Mouse (Mus musculus) spleen, adult 2 months (tissue): ENCODE data around the gene Det1. TPM values are rescaled to one million over a fixed set of nuclear protein-coding genes. Genes with fewer than 3 reads are reported as not detected.

Source experiments
- DNase-seq, 2 experiments: peaks; one replicate each; pipeline versions ENCODE4 v3.0.0 to v3.0.0-alpha.2; 2012 to 2021; ENCODE audit warnings: low spot score in 2 of 2, low read depth in 1 of 2
- H3K27ac ChIP-seq: fragments of 200-500 bp; 2 replicates; pipeline ENCODE4 v1.5.1; 2012; ENCODE audit warnings: low read length, inconsistent platforms; ENCODE audit not compliant: insufficient read depth
- H3K27me3 ChIP-seq: fragments of 200-500 bp; 2 replicates; pipeline ENCODE4 v1.6.1; 2012; ENCODE audit warnings: mild to moderate bottlenecking, moderate library complexity, low read length, inconsistent platforms; ENCODE audit not compliant: control insufficient read depth, insufficient read depth
- H3K36me3 ChIP-seq: fragments of 200-500 bp; 2 replicates; pipeline ENCODE4 v1.6.1; 2012; ENCODE audit warnings: mild to moderate bottlenecking, low read length, inconsistent platforms; ENCODE audit not compliant: control insufficient read depth, insufficient read depth
- H3K4me1 ChIP-seq: fragments of 200-500 bp; 2 replicates; pipeline ENCODE4 v1.6.1; 2011; ENCODE audit warnings: inconsistent platforms; ENCODE audit not compliant: control insufficient read depth, insufficient read depth, insufficient read length
- H3K4me3 ChIP-seq: fragments of 200-500 bp; 2 replicates; pipeline ENCODE4 v1.5.1; 2011; ENCODE audit warnings: mild to moderate bottlenecking, inconsistent platforms; ENCODE audit not compliant: insufficient read depth, insufficient read length; ENCODE audit errors: extremely low read depth
- CTCF ChIP-seq: fragments of 200-500 bp; IDR thresholded peaks from 2 replicates; pipeline ENCODE4 v1.5.1; 2011; ENCODE audit warnings: mild to moderate bottlenecking, inconsistent platforms; ENCODE audit not compliant: insufficient read depth, insufficient read length, insufficient replicate concordance; ENCODE audit errors: extremely low read depth
- POLR2A ChIP-seq: fragments of 200-500 bp; IDR thresholded peaks from 2 replicates; pipeline ENCODE4 v1.6.1; 2011; ENCODE audit warnings: low read depth, low read length, inconsistent platforms
- WGBS: fragments of 180-500 bp; shearing (Covaris S2); methylation state at CpG from one replicate; pipeline ENCODE4 v1.1.7; 2018; 5-methylcytosine and 5-hydroxymethylcytosine counted together
- polyA plus RNA-seq: library from polyadenylated mRNA; depleted of rRNA; stranded (reverse); fragments of >200 nt; gene quantifications from 2 replicates; pipeline ENCODE4 v1.2.3, GENCODE M21; 2012

The Det1 gene
- polyA plus RNA-seq, 1 experiment: 16.1 TPM

- Histone ChIP-seq H3K36me3 (peaks cover 8% of the 10 kb centered on the region), H3K27me3 (no peaks in the 10 kb centered on the region), H3K4me1 (no peaks in the 10 kb centered on the region), H3K4me3 (no peak overlapping the region), H3K27ac (no peak overlapping the region)
- WGBS: 83% methylated on average over 12 of the region's 12 CpGs
- DNase-seq: no peak
- TF ChIP-seq POLR2A: no peak
- no peak for TF ChIP-seq CTCF
These were observed 28.7 kb downstream of the Det1 start for GRCm38 (mm10) chr7:78818336-78818735.

- no peak for TF ChIP-seq POLR2A
- no peak for TF ChIP-seq CTCF
- H3K4me1 ChIP-seq: no peaks in the 10 kb centered on the region
- DNase-seq: no peak
- no peaks in the 10 kb centered on the region for H3K27me3 ChIP-seq
- no peak overlapping the region for H3K4me3 ChIP-seq
- H3K36me3 ChIP-seq: no peaks in the 10 kb centered on the region
- no peak overlapping the region for H3K27ac ChIP-seq
These were observed 32.3 kb downstream of the Det1 start for GRCm38 (mm10) chr7:78814766-78815165.

- H3K27ac ChIP-seq: no peak overlapping the region
These were observed 33.3 kb downstream of the Det1 start for GRCm38 (mm10) chr7:78813791-78814190.

GRCm38 (mm10) chr7:78807192-78807591 lies 39.9 kb downstream of the Det1 start:
- Histone ChIP-seq H3K4me1 (no peaks in the 10 kb centered on the region), H3K27ac (no peak overlapping the region), H3K27me3 (no peaks in the 10 kb centered on the region), H3K36me3 (no peaks in the 10 kb centered on the region), H3K4me3 (no peak overlapping the region)
- no peak for DNase-seq
- 80% methylated on average over 4 of the region's 4 CpGs for WGBS
- TF ChIP-seq POLR2A (no peak), CTCF (no peak)

More at GRCm38 (mm10) chr7:78813791-78814190, 33.3 kb downstream of the Det1 start:
- DNase-seq: no peak
- no peak for TF ChIP-seq POLR2A
- Histone ChIP-seq H3K36me3 (no peaks in the 10 kb centered on the region), H3K4me3 (no peak overlapping the region), H3K27me3 (no peaks in the 10 kb centered on the region), H3K4me1 (no peaks in the 10 kb centered on the region)
- WGBS: 95% methylated on average over 6 of the region's 6 CpGs

GRCm38 (mm10) chr7:78803841-78804240 lies 43.2 kb downstream of the Det1 start:
- no peak for DNase-seq
- Histone ChIP-seq H3K36me3 (no peaks in the 10 kb centered on the region), H3K4me3 (no peak overlapping the region), H3K4me1 (no peaks in the 10 kb centered on the region), H3K27ac (no peak overlapping the region), H3K27me3 (no peaks in the 10 kb centered on the region)
- 50% methylated on average over 3 of the region's 3 CpGs for WGBS
- TF ChIP-seq POLR2A: no peak
- TF ChIP-seq CTCF: no peak

GRCm38 (mm10) chr7:78799730-78800496 lies 47.1 kb downstream of the Det1 start:
- Histone ChIP-seq H3K4me3 (no peak overlapping the region), H3K36me3 (no peaks in the 10 kb centered on the region), H3K4me1 (no peaks in the 10 kb centered on the region), H3K27me3 (no peaks in the 10 kb centered on the region), H3K27ac (no peak overlapping the region)
- WGBS: 41% methylated on average over 9 of the region's 9 CpGs
- TF ChIP-seq CTCF (no peak), POLR2A (no peak)
- no peak for DNase-seq

- 76% methylated on average over 9 of the region's 9 CpGs for WGBS
- no peaks in the 10 kb centered on the region for H3K4me1 ChIP-seq
These were observed 49.1 kb downstream of the Det1 start for GRCm38 (mm10) chr7:78797843-78798455.

More at GRCm38 (mm10) chr7:78797843-78798455, 49.1 kb downstream of the Det1 start:
- Histone ChIP-seq H3K27me3 (no peaks in the 10 kb centered on the region), H3K36me3 (peaks cover under 1% of the 10 kb centered on the region; the same call in 1 of the 2 replicates), H3K4me3 (no peak overlapping the region), H3K27ac (no peak overlapping the region)
- DNase-seq: no peak
- TF ChIP-seq POLR2A: no peak
- no peak for TF ChIP-seq CTCF
